Mouse (Mus musculus) CD8-positive naive resting alpha-beta T cell, adult 2 months (primary cell): ENCODE measurements at regions not wholly inside any gene's neighbourhood (a gene's known extent, or its start where the extent isn't known, plus 50 kb on each side); places are given as distances from the start of the nearest gene placed in this dataset.

ENCODE experiments used
- DNase-seq, 2 experiments: peaks; one replicate each; pipeline ENCODE4 v3.0.0; 2022; ENCODE audit warnings: low read depth in 2 of 2, low spot score in 2 of 2

GRCm38 (mm10) chr9:23535872-23536271 is 313.0 kb downstream of the Bmper start:
- DNase-seq = no peak

GRCm38 (mm10) chr9:23538051-23538450 is 315.2 kb downstream of the Bmper start:
- no peak for DNase-seq

- DNase-seq = no peak
These were observed 328.8 kb downstream of the Bmper start for GRCm38 (mm10) chr9:23551692-23552091.

- DNase-seq = no peak
These were observed 330.9 kb downstream of the Bmper start for GRCm38 (mm10) chr9:23553766-23554165.

- no peak for DNase-seq
These were observed 334.7 kb downstream of the Bmper start for GRCm38 (mm10) chr9:23557601-23558000.

GRCm38 (mm10) chr9:23561924-23562323 is 339.0 kb downstream of the Bmper start:
- DNase-seq = no peak

- no peak for DNase-seq
These were observed 344.2 kb downstream of the Bmper start for GRCm38 (mm10) chr9:23567081-23567480.

GRCm38 (mm10) chr9:23570150-23570549 is 347.3 kb downstream of the Bmper start:
- DNase-seq = no peak

GRCm38 (mm10) chr9:23576314-23576713 is 353.4 kb downstream of the Bmper start:
- no peak for DNase-seq

- no peak for DNase-seq
These were observed 357.3 kb downstream of the Bmper start for GRCm38 (mm10) chr9:23580155-23580554.

- peak in 1 of 2 experiments; percentile 1 for DNase-seq
These were observed 358.2 kb downstream of the Bmper start for GRCm38 (mm10) chr9:23581039-23581606.

- no peak for DNase-seq
These were observed 361.7 kb downstream of the Bmper start for GRCm38 (mm10) chr9:23584561-23584960.

GRCm38 (mm10) chr9:23589024-23589423 is 366.1 kb downstream of the Bmper start:
- DNase-seq = no peak

- no peak for DNase-seq
These were observed 369.0 kb downstream of the Bmper start for GRCm38 (mm10) chr9:23591906-23592305.

- DNase-seq = no peak
These were observed 377.7 kb downstream of the Bmper start for GRCm38 (mm10) chr9:23600623-23601022.
